Mouse (Mus musculus) embryonic fibroblast, embryonic 13.5 days (primary cell): ENCODE measurements at regions not wholly inside any gene's neighbourhood (a gene's known extent, or its start where the extent isn't known, plus 50 kb on each side); places are given as distances from the start of the nearest gene placed in this dataset.

Experiments used
- CTCF ChIP-seq: IDR thresholded peaks from 2 replicates; pipeline ENCODE4 v1.5.1; 2011; ENCODE audit warnings: mild to moderate bottlenecking, control low read depth, low read length, moderate library complexity, borderline replicate concordance; ENCODE audit not compliant: insufficient read depth
- POLR2A ChIP-seq: IDR thresholded peaks from 2 replicates; pipeline ENCODE4 v1.6.1; 2011; ENCODE audit warnings: low read depth, mild to moderate bottlenecking, control low read depth, low read length, moderate library complexity

- TF ChIP-seq CTCF (no peak), POLR2A (no peak)
Observed at GRCm38 (mm10) chr6:134329550-134330299, 66.4 kb upstream of the Bcl2l14 start.
